Mouse (Mus musculus): ENCODE measurements around the gene Oas1h.
"Not testable (repeated sequence)": the region's sequence is repeated elsewhere in the genome, so short reads cannot be mapped to it uniquely, and the experiment has no call there.

The Oas1h gene

DNA sequence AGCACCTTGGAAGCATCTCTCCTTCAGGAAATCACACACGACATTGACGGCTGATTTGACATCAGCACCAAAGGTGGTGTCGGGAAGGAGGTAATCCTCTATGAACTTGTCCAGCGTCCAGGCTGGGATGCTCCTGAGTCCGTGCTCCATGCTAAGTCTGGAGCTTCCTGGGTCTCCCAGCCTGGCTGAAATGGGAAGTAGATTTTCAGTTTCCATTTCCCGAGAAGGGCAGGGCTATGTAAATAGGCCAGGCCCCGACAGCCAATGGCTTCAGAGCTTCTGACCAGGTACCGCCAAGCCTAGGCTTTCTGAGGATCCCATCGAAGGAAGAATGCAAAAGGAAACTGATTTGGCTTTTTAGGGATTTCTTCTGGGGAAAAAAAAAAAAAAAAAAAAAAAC lies 26.2 kb downstream of the Oas1h start, which contains the start of gene Oas1g:
Gene Oas1g, minus strand, starts transcription at position 201 of the 400 bp plus-strand sequence.
- not testable (repeated sequence) for DNase-seq

DNA sequence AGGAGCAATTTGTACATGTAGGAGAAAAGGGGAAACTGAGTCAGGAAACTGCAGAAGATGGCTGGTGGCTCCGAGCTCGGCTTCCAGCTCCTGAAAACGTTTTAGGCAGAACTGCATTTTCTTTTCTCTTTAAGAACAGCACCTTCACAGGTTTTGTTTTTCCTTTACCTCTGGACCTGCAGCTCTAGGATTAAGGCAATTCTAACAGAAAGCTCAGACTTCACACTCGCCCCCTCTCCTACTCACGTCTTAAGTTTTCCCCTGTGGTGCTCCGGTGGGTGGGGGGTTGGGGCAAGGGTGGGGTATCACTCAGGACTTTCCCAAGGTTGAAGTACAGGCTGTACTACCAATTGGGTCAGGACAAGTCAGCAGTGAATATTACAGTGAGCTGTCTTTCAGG lies 26.6 kb downstream of the Oas1h start:
- DNase-seq, result no peak

DNA sequence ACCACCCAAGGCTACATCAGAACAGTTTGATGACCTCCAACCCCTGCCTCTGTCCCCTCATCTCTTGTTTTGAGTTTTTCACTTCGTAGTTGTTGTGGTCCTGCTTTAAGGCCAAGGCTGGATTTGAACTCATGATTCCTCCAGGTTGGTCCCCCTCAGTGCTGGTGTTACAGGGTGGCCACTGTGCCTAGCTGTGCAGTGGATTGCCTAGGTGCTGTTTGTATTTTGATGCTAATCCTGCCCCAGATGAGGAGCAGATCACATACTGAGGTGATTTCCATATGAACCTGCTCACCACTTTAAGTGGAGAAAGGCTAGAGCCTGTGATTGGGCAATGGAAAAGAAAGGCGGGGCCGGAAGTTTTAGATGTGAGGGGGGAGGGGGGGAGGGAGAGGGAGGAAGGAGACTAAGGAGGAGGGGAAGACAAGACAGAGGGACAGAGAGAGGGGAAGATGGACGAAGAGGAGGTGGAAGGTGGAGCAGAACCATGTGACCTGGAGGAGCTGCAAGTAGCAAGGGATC lies 27.1 kb downstream of the Oas1h start:
- not testable (repeated sequence) for DNase-seq

DNA sequence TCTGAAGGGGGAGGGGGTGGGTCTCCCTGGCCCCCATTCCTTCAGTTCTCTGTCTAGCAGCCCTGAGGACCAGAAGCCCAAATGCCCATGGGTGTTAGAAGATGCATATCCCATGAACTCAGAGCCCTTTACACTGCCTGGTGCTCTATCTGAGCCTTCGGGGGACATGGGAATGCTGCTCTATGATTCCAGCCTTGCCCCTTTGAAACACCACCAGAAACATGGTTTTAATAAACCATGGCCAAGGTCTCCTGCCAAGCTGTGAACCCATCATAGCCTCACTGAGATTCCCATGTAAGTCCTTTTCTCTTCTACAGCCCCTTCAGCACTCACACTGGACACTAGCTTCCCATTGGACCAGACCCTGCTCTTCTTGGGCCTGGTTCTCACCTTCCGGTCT lies 28.8 kb downstream of the Oas1h start:
- no peak for DNase-seq

DNA sequence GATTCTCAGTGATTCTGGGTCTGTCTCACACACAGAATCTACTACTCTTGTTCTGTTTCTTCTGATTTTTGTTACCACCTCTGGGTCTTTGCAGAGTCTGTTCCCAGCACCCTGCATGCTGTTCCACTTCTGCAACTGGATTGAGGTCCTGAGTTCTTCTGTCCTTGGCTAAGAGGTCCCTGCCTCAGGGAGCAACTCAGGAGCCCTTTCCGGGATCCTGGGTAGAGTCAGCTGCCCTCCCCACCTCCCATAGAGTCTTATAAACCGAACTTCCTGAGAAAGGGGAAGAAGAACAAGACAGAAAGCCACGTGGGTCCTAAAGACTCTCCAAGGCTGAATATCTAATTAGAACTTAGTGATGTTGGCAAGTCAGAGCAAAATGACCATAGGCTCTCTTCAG lies 29.8 kb downstream of the Oas1h start:
- DNase-seq, result no peak

DNA sequence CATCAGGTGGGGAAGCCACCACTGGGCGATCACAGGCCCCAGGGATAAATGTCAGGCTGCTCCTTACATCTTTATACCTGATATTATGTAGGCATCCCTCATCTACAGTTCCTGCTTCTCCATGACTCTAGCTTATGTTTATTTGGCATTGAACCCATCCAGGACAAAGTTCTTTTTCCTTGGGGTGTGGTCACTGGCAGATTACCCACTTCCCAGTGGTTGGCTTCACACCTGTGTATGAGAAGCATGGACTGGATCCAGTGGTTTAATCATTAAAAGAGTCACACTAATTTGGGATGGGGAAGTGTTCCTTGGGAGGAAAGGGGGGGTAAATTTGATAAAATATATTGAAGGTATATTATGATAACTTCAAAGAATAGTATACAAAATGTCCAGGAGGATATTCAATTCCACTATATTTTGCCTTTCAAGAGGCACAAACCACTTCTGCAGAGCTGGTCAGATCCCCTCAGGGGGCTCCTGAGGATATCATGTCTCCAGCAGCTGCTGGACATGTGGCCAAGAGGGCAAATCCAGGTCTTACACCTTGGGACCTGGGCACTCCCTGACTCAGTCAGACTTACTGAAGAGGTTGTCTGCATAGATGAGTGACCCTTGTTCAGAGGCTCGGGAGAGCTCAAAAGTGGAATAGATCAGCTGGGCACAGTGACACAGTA lies 30.5 kb downstream of the Oas1h start:
- DNase-seq, result not testable (repeated sequence)

DNA sequence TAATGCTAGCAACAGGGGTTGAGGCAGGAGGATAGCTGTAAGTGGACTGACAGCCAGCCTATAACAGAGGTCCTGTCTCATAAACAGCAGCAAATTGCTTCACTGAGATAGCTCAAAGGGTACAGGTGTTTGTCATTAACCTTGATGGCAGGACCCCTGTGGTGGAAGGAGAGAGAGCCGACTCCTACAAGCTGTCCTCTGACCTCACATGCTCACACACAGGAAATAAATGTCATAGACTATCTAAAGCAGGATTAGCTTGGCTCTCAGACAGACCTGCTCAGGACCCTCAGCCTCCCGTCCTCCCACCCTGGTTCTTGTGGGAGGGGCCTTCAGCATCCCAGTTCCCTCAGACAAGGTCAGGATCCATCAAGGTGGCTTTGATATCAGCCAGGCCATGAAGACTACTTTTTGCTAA lies 31.0 kb downstream of the Oas1h start:
- no peak for DNase-seq

DNA sequence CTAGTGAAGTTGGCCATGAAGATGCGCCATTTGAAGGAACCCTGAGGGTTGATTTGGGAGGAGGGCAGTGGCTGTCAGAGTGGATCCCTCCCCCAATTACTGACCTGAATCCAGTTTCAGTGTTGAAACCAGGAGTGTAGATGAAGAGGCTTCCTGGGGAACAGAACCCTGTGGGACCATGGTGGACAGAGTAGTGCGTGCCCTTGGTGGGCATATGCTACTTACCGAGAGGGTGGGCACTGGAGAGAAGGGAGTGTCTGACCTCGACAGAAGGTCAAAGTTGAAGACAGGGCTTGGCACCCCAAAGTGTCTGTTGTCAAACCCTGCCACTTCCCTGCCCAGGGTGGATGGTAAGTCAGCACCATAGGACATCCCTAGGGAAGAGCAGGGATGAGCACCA lies 32.6 kb downstream of the Oas1h start:
- not testable (repeated sequence) for DNase-seq

DNA sequence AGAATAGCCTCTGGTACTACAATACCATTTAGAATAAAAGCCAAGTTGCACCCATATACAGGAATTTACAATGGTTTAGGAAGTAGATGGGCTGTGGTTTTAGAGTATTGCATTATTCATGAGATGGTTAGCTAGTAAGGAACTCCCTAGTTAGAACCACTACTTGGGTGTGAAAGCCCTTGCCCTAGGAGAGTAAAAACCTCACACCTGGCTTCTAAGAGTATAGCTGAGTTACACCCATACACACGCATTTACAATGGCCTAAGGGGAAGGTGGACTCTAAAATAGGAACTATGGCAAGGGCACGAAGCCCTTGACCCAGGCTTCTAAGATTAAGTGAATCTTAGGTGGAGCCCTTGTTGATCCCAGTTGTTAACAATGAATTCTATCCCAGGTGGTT lies 33.5 kb downstream of the Oas1h start:
- not testable (repeated sequence) for DNase-seq

DNA sequence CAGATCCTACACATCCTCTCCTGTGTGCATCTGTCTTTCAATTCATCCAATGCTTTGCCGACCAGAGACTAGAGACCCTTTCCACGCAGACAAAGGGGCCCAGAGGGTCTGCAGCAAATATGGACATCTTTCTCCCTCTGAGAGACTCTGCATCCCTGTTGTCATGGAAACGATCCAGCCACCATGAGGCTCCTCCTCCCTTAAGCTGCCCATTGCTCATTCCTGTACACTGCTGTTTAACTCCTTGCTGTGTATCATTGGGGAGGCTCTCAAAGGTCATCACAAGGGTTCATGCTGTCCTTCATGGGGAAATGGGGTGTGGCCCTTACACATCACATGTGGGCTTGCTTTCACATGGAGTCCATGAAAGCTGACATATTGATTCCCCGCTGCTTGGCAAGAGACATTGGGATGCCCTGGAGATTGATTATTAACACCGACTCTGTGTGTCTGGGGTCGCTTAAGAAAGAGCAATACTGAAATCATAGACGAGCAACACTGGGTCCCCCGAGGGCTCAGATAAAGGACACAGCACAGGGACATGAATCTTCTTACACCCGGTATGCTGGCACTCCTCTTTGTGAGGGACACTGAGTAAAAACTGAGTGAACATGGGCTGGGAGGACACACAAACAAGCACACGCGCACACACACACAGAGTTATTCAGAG lies 34.1 kb downstream of the Oas1h start:
- no peak for DNase-seq

DNA sequence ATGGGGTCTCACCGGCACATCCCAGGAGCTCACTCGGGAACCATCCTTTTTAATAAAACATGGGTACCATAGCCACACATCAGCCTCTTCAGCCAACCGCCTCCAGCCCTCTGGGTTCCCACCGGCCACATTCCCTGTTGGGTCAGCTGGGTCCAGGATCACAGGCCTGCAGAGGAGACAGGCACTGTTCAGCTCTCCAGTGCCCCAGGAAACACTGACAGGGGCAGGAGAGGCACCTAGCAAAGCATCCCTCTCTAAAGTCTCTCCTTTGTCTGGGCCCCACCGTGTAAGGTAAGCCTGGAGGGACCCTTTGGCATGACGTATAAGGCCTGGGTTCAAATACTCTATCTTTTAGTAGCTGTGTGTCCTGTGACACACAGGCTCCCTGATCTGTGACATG lies 37.1 kb downstream of the Oas1h start:
- DNase-seq, result no peak

DNA sequence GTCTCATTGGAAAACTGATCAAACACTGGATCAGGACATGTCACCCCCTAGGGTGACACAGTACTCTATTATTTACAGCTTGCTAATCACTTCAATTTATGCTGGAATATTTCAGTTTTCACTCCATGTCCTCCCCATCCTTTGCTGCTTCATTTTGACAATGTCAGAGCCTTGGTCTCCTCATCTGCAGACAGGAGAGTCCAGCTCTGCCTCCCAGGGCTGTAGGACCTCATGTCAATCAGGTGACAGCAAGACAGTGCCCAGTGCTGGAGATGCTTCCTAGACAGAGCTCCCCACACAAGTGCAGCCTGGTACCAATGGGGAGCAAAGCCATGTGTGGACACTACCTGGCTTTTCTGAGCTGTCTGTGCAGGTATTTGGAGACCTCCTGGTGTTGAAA lies 37.5 kb downstream of the Oas1h start:
- DNase-seq, result no peak

DNA sequence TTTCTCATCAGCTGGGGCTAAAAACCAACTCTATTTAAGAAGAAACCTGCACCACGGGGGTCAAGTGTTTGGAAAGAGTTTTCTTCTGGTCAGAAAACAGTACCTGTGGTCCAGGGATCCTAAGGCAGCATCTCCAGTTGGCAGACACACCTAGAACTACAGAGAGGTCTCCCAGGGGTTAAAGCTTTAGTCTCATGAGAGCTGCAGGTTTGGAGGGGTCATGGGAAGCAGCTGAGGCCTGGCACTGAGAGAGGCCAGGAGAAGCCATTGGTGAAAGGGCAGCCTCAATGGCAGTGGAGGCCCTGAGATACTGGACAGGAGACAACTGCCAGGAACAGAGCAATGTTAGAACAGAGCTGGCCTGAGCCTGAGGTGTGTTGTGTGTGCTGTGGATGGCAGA lies 39.4 kb downstream of the Oas1h start:
- DNase-seq, result no peak

DNA sequence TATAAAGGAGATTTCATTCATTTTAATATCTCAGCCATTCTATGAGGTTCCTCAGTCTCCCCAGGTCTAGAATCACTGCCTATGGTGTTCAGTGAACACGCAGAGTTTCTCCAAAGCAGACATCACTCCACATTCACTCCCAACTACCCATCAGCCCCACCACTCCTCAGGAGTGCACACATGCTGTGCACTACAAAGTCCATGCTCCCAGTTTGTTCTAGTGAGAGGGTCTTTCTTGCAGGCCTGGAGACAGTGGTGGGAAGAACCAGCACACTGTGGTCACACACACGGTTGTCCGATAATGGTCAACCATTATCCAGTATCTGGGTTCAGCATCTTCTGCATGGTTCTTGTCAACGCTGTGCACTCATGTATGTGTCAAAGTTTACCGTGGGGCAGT lies 40.8 kb downstream of the Oas1h start:
- no peak for DNase-seq

DNA sequence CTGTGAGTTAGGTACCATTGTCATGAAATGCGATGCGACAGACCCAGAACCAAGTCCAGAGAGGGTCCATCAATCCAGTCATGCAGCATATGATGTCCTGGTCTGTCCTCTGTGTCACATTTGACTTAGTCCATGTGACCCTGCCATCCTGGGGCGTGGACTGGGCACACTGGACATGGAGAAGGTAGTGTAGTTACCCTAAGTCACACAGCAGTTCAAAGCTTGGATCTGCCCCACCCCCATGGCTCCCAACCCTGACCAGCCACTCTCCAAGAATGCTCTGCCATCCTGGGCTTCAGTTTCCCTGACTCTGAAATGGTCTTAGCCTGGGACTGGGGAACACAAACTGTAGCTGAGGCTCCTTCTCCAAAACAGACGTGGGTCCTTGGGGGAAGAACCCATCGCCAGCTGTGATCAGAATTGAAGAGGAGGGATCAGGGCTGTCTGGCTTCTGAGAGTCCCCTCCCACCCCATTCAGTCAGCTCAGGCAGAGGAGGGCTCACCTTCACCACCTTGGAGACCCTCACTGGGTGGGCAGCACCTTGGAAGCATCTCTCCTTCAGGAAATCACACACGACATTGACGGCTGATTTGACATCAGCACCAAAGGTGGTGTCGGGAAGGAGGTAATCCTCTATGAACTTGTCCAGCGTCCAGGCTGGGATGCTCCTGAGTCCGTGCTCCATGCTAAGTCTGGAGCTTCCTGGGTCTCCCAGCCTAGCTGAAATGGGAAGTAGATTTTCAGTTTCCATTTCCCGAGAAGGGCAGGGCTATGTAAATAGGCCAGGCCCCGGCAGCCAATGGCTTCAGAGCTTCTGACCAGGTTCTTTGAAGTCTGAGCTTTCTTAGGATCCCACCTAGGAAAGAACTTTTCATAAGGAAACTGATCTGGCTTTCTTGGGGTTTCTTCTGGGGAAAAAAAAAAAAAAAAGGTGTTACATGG lies 45.8 kb downstream of the Oas1h start, which contains the start of gene Oas1a:
Gene Oas1a, minus strand, starts transcription at position 731 of the 943 bp plus-strand sequence.
- not testable (repeated sequence) for DNase-seq

DNA sequence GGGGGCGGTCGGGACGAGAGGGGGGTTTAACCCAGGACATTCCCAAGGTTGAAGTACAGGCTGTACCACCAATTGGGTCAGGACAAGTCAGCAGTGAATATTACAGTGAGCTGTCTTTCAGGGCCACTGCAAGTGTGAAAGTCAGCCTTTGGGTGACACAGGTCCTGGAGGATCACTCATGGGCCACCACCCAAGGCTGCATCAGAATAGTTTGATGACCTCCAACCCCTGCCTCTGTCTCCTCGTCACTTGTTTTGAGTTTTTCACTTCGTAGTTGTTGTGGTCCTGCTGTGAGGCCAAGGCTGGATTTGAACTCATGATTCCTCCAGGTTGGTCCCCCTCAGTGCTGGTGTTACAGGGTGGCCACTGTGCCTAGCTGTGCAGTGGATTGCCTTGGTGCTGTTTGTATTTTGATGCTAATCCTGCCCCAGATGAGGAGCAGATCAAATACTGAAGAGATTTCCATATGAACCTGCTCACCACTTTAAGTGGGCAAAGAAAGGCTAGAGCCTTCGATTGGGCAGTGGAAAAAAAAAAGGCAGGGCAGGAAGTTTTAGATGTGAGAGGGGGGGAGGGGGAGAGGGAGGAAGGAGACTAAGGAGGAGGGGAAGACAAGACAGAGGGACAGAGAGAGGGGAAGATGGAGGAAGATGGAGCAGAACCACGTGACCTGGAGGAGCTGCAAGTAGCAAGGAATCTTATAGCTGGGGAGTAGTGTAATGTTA lies 47.1 kb downstream of the Oas1h start:
- no peak for DNase-seq

DNA sequence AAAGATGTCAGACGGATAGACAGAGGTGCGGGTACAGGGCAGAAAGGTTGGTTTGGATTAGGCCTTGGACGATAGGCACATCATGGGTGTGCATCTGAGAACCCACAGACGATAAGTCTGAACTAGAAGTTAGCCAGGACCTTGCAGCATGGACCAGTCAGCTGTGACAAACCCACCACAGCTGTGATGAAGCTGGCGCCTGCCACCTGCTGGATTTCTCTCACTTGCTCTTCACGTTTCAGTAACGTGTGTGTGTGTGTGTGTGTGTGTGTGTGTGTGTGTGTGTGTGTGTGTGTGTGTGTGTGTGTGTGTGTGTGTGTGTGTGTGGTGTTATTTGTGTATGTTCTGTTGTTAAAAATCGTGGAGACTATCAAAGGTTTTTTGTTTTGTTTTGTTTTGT lies 53.0 kb downstream of the Oas1h start, which contains the start of gene Oas1d:
Gene Oas1d, plus strand, starts transcription at position 333 of the 400 bp plus-strand sequence.
- DNase-seq, result not testable (repeated sequence)

DNA sequence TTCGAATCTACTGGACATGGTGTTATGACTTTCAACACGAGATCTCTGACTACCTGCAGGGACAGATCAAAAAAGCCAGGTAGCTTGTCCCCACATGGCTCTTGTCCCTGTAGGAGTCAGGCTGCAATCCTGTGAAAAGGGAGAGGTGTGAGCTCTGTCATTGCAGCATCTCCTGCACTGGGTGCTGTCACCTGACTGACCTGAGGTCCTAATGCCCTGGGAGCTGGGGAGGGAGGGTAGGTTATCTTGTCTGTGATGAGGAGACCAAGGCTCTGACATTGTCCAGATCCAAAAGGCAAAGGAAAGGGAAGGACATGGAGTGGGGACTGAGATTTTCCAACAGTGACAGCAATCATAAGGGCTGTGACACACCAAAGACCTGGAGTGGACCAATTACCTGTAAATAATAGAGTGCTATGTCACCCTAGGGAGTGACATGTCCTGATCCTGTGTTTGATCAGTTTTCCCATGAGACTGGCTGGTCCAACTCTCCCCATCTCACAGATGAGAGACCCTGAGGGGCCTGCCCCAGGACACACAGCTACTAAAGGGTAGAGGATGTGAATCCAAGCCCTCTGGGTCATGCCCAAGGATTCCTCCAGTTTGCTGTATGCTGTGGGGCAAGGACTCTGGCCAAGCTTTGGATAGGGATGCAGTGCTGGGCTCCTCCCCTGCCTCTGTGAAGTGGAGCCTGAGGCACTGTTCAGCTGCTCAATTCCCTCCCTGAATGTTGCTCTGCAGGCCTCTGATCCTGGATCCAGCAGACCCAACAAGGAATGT lies 58.1 kb downstream of the Oas1h start:
- not testable (repeated sequence) for DNase-seq

DNA sequence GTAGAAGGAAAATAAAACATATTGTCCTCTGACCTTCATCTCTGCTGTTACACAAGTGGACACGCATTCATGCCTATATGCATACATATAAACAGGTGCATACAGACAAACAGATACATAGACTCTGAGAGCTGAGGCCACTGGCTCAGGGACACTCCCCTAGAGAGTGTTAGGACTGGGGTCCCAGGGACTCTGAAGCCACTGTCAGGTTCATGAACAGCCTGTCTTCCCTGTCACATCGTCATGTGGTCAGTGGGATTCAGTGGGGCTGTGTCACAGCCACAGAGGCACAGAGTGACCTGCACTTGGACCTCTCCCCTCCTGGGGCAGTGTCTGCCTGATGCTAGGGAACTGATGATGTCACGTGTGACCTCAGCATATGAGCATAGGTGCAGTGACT lies 59.1 kb downstream of the Oas1h start:
- no peak for DNase-seq
